Mouse (Mus musculus) thymus, postnatal 36 days (tissue): ENCODE results near the gene Ralgapa1.
"Not testable (repeated sequence)": the region's sequence is repeated elsewhere in the genome, so short reads cannot be mapped to it uniquely, and the experiment has no call there.

ENCODE experiments used
- DNase-seq, 2 experiments: peaks; one replicate each; pipeline ENCODE4 v3.0.0; 2022; ENCODE audit warnings: mixed read lengths in 2 of 2

Ralgapa1 gene

GRCm38 (mm10) chr12:55800144-55800543, 20.8 kb downstream of the Ralgapa1 start:
- no peak for DNase-seq

GRCm38 (mm10) chr12:55798745-55799144, 22.2 kb downstream of the Ralgapa1 start:
- no peak for DNase-seq

GRCm38 (mm10) chr12:55797103-55797502, 23.9 kb downstream of the Ralgapa1 start:
- no peak for DNase-seq

- not testable (repeated sequence) for DNase-seq
Measured at GRCm38 (mm10) chr12:55794485-55794884, 26.5 kb downstream of the Ralgapa1 start.

GRCm38 (mm10) chr12:55785252-55785651, 35.7 kb downstream of the Ralgapa1 start:
- DNase-seq, result no peak

- no peak for DNase-seq
Measured at GRCm38 (mm10) chr12:55782662-55783061, 38.3 kb downstream of the Ralgapa1 start.

- peak; percentile 23 to 26 for DNase-seq
Measured at GRCm38 (mm10) chr12:55778301-55778700, 42.7 kb downstream of the Ralgapa1 start.

- no peak for DNase-seq
Measured at GRCm38 (mm10) chr12:55777356-55777755, 43.6 kb downstream of the Ralgapa1 start.

- DNase-seq, result no peak
Measured at GRCm38 (mm10) chr12:55774316-55774715, 46.7 kb downstream of the Ralgapa1 start.

GRCm38 (mm10) chr12:55720319-55720718, 100.6 kb downstream of the Ralgapa1 start:
- DNase-seq, result no peak

- no peak for DNase-seq
Measured at GRCm38 (mm10) chr12:55705881-55706280, 115.1 kb downstream of the Ralgapa1 start.

GRCm38 (mm10) chr12:55666699-55667098, 154.3 kb downstream of the Ralgapa1 start:
- DNase-seq, result no peak

- DNase-seq, result not testable (repeated sequence)
Measured at GRCm38 (mm10) chr12:55663194-55663593, 157.8 kb downstream of the Ralgapa1 start.

GRCm38 (mm10) chr12:55648011-55648525, 172.9 kb downstream of the Ralgapa1 start:
- DNase-seq, result no peak

GRCm38 (mm10) chr12:55626711-55627110, 194.3 kb downstream of the Ralgapa1 start:
- peak in 1 of 2 experiments; percentile 6 for DNase-seq

- no peak for DNase-seq
Measured at GRCm38 (mm10) chr12:55623254-55623653, 197.7 kb downstream of the Ralgapa1 start.

GRCm38 (mm10) chr12:55622615-55623245, 198.2 kb downstream of the Ralgapa1 start:
- DNase-seq, result no peak

GRCm38 (mm10) chr12:55620321-55620720, 200.6 kb downstream of the Ralgapa1 start:
- DNase-seq, result no peak

GRCm38 (mm10) chr12:55610812-55611211, 210.2 kb downstream of the Ralgapa1 start:
- DNase-seq, result no peak

GRCm38 (mm10) chr12:55607902-55608301, 213.1 kb downstream of the Ralgapa1 start:
- no peak for DNase-seq

- DNase-seq, result no peak
Measured at GRCm38 (mm10) chr12:55604411-55604810, 216.6 kb downstream of the Ralgapa1 start.

GRCm38 (mm10) chr12:55600503-55600994, 220.4 kb downstream of the Ralgapa1 start:
- DNase-seq, result peak in 1 of 2 experiments; percentile 4

GRCm38 (mm10) chr12:55599639-55600502, 221.1 kb downstream of the Ralgapa1 start:
- peak; percentile 22 to 29 for DNase-seq
